Mouse (Mus musculus) right cerebral cortex, adult 2 months (tissue): ENCODE measurements at regions not wholly inside any gene's neighbourhood (a gene's known extent, or its start where the extent isn't known, plus 50 kb on each side); places are given as distances from the start of the nearest gene placed in this dataset.

Experiments
- DNase-seq, 2 experiments: peaks; one replicate each; pipeline ENCODE4 v3.0.0; 2021 to 2022; ENCODE audit warnings: low spot score in 2 of 2

DNA sequence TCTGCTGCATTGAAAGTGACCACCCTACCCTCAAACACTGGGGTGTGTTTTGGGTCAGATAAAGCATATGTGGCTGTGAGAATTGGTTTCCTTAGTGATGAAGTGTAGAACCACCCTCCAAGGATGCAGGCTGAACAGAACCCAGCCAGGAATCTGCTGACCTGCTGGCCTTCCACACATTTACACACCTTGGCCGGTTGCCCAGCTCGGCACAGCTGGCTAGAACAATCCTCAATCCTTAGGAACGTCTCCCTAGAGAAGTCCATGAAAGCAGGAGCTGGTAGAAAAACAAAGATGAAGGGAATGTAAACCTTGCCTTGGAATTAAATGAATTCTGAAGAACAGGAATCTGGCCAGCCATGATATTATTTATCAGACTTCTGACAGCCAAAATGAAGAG is 737.3 kb downstream of the Slc4a3 start:
- no peak for DNase-seq

DNA sequence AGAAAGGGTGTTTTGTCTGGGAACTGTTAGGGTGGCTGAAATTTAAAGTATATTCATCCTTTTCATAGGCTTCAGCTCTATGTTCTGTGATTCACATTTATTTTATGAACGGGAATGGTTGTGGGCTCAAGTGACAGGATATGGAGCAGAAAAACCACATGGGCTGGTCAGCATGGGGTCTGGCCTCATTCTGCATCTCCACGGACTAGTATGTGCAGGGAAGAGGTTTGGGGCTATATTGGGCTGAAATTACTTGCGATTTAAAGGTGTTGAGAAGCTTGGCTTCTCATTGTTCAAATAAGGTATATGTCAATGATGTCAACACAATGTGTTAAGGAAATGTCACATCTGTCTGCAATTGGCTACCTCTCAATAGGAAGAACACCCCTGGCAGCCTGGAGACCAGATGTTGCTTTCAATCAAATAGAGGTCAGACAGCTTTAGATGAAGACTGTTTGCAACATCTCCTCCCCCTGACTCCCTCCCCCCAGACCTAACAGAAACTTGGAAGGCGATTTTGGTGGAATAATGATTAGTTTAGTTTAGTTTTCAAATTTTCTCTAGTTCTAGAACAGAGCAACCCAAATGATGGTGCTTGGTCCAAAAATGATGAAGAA is 777.0 kb downstream of the Slc4a3 start:
- no peak for DNase-seq

DNA sequence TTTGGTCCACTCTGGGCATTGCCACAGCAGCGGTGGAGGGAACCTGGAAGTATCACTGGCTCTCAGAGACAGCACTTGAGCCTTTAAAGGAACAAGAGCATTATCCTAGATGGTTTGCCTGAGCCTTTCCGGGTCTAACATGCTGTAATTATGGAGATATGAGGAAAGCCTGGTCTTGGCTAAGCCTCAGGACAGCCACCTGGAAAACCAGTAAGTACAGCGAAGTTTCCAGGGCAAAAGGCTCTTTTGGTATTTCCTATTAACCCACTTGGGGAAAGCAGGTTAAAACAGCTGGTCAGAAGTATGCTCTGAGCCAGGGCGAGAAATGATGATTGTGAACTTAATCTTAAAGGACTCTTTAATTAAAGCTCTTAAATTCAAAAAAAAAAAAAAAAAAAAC is 777.5 kb downstream of the Slc4a3 start:
- no peak for DNase-seq

DNA sequence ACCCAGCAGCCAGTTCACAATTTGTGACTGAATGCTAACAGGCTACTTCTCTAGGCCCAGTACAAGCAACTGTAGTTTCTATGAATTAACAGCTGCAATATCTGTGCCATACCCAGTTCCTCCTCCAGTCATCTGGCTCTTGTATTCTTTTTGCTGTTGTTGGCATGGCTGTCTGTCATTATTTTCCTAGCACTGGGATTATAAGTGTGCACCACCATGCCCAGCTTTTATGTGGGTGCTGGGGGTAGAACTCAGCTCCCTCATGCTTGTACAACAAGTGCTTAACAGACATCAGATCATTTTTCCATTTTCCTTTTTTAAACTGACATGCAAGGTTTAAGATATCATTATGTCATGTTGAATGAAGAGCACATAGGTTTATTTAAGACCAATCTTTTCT is 789.9 kb downstream of the Slc4a3 start:
- no peak for DNase-seq

DNA sequence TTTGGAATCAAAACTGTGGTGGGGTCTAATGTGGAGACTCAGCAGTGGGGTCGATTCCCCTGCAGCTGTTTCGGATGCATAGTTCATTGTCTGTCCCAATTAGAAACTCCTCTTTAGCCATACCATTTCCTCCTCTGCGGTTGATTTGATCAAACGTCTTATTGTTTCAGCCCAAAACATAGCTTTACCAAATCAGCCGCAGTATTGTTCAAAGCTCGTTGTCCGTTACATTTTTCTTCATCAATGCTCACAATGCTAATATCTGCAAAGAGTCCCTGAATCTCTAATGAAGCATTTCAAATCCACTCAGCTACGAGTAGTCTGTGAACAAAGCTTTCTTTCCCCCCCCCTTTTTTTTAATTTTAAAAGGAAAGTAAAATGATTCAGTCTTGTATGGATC is 816.0 kb downstream of the Slc4a3 start:
- DNase-seq: no peak

DNA sequence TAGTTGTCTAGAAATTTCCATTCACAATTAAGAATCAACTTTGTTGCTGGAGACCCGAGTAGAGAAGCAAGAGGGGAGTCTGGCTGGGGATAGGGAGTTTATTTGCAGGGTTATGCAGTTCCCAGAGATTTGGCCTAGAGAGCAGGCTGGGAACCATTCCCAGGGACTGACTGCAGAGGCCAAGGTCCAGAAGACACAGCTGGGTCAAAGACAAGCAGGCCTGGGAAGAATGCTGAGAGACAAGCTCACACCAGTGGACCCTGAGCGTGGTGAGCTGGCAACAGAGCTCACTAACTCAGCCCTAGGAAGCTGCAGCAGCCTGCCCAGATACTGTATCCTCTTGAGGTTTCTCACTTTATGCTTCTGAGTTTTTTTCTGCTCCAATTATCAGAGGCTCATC is 827.9 kb downstream of the Slc4a3 start:
- DNase-seq: no peak

DNA sequence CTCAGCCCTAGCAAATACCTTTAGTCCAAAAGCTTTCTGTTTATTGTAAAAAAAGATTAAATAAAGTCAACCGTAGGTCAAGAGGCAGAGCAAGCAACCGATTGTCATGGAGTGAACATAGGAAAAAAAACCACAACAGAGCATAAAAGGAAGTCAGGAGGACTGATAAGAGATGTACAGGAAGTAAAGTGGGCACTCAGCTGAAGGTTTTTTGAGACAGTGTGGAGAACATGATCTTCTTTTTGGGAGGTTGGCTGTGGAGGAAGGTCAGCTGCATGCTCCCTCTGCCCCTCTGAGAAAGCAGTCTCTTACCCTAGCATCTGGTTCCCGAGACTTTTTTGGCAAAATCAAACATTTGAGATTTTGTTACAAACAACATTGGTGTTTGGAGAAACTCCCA is 832.1 kb downstream of the Slc4a3 start:
- no peak for DNase-seq

DNA sequence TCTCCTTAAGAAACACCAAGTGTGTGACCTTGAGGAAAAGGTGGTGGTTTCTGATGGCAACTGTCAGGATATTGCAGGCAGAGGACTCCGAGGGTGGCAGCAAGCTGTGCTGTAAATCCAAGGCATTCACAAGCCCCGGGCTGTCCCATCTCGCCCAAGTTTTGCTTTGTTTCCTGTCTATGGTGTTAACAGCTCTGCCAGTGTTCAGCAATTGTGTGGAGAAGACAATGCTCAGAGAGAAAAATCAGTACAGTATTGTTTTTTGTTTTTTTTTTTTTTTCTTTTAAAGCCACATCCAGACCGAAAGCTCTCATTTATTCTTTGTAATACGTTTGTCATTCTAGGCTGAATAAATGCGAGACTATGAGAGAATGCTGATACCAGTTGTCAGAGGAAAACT is 846.5 kb downstream of the Slc4a3 start:
- DNase-seq: no peak

DNA sequence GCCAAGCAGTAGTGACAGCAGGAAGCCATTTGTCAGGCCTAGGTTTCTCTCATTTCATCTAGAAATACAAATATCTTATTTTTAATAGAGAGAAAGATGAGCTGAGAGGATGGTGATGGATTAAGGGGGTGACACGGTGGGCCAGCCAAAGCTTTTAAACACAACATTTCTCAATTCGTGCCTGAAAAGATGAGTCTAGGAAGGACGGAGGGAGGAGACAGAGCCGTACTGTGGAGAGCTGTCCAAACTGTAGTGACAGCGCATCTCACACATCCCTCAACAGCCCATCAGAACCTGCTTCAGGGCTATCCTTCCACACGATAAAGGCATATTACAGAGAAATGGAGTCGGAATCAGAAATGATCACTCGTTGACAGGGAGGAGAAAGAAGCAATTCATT is 848.0 kb downstream of the Slc4a3 start:
- no peak for DNase-seq

DNA sequence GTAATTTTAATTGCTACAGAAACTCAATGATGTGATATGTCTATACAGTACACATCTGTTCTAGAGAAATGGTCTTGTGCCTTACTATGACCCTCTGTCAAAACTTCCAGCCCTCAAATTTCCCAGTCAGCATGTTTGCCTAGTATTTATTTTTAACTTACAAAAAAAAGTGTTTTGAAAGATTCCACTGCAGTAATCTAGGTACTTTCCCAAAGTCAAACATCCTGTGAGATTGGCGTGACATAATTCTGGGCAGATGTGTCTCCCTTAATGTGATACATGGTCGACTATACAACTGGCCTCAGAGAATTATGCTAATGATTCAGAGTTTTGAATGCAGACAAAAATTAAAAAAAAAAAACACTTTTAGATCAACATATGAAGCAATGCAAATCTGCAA is 856.8 kb downstream of the Slc4a3 start:
- DNase-seq: no peak

DNA sequence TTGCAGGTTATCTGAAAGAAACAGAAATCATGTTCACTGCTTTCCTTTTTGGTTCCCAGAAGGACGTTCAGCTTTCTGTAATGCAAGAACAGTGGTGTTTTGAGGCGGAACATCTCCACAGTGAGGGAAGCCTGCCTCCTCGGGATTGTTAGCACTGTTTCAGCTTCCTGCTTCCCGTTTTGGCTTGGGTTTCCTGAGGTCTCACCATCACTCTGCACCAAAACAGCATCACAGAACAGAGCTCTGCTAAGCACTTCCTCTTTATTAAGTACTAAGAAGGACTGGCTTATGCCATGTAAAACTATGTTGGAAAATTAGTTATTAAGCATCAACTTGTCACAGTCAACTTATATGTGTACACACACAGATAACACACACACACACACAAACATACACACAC is 857.9 kb downstream of the Slc4a3 start:
- no peak for DNase-seq

DNA sequence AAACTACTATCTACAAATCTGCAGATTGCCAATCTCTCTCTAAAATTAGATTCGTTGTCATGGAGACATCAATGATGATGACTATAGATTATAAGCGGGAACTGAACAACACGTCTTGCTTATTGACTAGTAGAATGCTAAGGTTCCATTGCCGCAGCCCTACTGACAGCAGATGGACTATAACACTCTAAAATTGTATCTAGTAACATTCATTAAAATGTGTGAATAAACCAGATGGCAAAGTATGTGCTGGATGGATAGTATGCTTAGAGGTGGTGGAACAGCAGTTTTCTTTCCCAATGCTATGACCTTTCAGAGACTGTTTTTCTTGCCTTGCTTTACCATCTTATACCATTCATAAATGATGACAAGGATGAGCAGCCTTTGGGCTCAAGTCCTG is 864.7 kb downstream of the Slc4a3 start:
- DNase-seq: no peak

DNA sequence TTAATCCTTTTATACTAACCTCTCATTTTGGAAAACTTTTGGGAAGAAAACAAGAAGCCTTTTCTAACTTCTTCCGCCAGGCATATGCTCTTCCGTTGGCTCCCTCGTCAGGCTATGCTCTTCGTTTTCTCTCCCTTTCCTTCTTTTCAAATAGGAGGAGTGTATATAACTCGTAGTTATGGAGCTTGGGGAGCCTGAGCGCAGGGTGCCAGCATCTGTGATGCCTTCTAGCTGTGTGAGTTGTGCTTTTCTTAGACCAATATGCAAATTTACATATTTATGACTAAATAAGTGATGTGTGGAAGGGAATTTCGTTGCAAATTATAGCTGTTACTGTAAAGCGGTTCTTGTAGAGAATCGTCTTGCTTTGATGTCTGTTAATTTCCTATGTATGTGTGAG is 874.5 kb downstream of the Slc4a3 start:
- DNase-seq: peak; percentile 21 to 22

DNA sequence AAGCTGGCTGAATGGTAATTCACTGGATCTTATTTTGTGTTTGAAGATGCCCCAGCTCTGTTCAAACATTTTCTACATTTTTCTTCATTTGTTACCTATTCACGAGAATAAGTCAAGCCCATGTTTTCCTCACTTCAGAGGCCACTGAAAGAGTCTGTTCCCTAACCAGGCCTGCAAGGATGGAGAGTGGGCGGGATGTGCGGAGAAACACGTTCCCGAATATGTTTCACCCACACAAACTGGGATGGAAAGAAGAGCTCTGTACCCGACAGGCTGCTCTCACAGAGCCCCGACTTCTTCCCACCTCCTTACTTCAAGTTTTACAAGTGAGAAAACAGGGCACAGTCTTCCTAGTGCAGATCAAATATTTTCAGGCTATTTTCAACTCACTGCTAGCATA is 881.4 kb downstream of the Slc4a3 start:
- peak; percentile 76 to 80 for DNase-seq

DNA sequence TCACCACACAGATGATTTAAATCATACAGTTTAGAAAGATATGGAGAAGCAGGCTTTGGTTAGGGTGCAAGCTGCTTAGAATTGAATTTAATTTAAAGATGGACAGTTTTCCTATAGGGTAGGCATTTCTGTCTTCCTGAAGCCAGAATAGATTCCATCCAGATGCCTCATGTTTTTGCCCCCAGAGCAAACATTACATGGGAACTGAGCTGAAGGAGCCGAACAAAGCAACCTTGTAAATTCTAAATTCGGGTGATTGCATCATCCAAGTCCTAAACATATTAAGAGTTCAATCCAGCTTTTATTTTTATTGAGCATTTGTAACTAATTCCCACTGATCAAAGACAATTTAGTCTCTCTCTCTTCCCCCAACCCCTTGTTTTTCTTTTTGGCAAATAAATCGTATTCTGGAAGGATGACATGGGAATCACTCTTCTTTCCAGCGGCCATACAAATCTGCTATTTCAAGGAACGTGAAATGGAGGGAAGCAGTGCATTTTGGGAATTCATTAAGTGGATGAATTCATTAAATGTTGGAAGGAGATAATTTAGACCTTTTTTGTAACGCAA is 884.1 kb downstream of the Slc4a3 start:
- no peak for DNase-seq

DNA sequence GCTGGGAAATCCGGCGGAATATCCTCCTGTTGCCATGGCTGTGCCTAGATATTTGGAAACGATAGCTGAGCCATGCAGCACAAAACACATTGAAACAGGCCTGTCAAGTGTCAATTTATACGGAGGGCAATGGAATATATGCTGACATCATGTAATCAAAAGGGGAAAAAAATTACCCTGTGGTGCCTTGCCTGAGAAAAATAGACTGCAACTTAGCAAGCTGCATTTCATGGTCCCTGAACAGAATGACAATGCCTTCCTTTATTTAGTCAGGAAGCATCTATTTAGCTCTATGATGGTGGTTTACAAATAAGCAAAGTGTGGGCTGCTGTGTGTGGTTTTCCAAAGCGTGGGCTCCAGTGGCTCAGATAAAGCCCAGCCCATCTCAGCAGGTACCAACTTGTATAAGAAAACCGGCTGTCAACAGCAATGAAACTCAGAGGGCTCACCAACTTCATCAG is 887.4 kb downstream of the Slc4a3 start:
- DNase-seq: no peak

DNA sequence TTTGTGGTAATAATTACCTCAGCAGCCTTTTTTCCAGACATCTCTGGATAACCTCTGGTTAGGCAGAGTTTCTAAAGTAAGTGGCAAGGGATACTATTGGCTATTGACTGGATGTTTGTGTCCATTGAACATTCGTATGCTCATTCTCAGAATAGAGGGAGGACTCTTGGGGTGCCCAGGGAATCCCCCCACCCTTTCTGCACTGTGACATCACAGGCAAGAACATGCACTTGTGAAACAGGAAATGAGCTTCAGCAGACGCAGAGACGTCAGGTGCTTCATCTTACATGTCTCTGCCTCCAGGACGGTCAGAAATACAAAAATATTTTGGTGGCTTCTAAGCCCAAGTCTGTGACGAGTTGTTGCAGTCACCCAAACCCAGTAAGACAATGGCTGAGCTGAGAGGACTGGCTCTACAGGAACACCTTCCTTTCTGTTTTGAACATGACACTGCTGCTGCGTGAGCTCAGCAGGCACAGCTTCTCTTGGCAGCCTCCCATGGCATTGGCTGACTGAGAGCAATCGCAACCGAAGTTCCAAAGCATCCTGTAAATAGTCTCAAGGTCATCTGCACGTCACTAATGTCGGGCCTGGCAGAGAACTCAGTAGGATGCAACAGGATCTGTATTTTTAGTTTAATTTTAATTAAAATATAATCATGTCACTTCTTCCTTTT is 904.6 kb downstream of the Slc4a3 start:
- DNase-seq: no peak

DNA sequence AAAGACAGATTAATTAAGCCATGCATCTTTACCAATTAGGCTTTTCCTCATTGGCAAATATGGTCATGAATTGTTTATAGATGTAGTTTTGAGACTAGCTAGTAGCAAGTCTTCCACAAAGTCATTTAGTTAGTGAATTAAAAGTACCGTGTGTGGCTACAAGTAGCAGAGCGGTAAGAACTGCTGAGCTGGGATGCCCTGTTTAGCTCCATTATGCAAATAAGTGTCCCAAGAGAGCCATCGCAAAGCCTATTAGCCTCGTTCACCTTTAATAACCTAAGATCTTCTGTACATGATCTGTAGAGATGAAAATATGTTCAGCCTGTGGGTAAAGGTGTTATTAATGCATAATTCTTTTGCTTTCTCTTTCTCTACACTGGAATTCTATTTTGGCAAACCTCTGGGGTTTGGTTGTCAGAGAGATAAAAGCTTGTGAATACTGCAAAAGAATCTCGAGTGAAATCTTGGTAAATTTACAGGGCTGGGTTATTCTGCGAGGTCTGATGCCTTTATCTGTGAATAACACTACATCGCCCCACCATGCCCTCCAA is 907.2 kb downstream of the Slc4a3 start:
- DNase-seq: no peak

DNA sequence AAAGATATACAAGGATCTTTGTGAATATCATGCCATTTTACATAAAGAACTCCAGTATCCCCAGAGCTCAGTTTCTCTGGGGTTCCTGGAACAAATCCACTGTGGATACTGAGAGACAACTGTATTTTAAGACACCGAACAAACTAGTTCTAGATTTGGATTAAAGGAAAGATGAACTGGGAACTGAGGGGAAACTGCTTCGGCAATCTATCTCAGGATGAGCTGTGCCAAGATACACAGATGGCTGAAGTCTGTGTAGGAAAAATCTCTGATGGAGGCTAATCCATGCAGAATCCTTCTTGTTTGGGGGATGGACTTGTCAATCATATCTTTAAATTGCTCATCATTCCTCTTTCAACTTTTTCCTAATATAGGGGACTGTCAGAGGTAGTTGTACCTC is 920.5 kb downstream of the Slc4a3 start:
- DNase-seq: peak in 1 of 2 experiments; percentile 13

DNA sequence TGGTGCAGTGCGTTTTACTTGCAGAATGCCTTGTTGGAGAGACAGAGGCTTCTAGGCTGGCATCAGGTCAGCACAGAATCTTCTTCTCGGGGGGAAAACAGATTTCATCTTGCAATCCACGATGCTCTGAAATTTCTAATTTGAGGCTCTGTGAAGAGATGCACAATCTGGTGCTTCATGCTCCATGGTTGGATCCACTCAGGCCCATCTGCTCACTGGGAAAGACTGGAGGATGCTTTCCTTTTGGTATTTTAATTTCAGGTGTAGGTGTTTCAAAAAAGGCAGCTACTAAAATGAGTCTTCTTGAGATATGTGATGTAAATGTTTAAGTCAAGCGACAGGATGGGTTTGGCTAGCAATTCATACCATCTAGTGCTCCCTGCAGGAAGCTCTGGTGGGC is 938.1 kb downstream of the Slc4a3 start:
- peak; percentile 62 to 68 for DNase-seq

DNA sequence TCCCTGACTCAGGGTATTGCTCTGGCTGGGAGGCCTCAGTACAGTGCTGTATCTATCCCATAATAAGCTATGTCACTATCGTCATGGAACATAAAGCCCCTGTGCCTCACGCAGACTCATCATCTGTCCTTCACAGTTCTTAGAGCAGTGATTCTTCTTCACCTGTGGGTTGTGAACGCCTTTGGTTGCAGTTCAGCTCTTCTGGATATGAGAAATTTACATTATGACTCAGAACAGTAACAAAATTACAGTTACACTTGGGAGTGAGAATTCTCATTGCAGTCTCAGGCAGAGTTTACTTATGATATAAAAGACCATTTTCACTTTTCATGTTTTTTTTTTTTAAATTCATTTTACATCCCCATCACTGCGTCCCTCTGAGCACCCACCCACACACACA is 941.4 kb downstream of the Slc4a3 start:
- DNase-seq: peak in 1 of 2 experiments; percentile 15

DNA sequence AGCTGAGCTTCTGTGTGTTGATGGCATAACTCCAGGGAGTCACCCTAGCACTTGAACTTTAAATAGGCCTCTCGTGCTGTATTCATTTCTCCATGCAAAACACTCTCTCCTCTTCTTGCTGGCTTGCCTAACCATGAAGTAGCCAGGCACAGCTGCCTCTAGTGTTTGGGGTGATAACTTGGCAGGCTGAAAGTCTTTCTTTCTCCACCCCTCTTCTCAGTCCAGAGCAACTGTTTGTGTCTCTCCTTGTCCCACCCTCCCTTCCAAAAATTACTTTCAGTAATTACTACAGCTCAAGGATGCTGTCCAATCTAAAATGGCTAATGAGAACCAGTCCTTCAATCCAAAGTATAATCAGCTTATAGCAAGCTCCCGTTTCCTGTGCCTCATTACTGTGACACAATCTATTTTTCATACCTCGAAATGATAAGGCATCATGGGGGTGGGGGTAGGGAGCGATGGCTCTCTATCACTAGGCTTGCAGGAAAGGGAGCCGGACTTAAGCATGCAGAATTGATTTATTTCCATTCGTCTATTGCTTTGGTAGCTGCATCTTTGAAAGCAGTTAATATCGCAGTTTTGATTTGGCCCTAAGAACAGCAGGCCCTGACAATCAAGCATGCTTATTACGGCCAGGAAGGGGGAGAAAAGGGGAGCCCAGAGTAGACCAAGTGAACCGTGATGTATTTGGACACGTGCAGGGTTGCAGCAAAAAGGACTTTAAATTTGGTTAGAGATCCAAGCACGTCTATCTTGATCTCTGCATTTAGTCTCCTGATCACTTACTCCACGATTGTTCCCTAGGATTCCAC is 943.8 kb downstream of the Slc4a3 start:
- no peak for DNase-seq
